Mouse (Mus musculus) Patski (cell line): Measurements from ENCODE around the gene Cphx3. TPM values are rescaled to one million over a fixed set of nuclear protein-coding genes. Genes with fewer than 3 reads are reported as not detected.
"Not testable (repeated sequence)": the region's sequence is repeated elsewhere in the genome, so short reads cannot be mapped to it uniquely, and the experiment has no call there.

Source experiments
- ATAC-seq: fragments of 100-300 bp; one replicate; pipeline ENCODE4 v1.8.0; 2021
- CTCF ChIA-PET: fragments of 350-600 bp; sonication (Branson Sonifier 250); formaldehyde crosslinking; loops from one replicate; lab custom pipeline; 2022; ENCODE audit warnings: inconsistent platforms; lab: Charles Lee
- POLR2A ChIA-PET: fragments of 350-600 bp; sonication (Branson Sonifier 250); formaldehyde crosslinking; loops from one replicate; lab custom pipeline; 2022; ENCODE audit warnings: antibody characterized with exemption, inconsistent platforms; lab: Charles Lee
- DNase-seq: peaks from one replicate; pipeline ENCODE4 v3.0.0-alpha.2; 2011; ENCODE audit warnings: low read depth, low spot score
- H3K27me3 ChIP-seq: fragments of 371-371 bp; one replicate; pipeline ENCODE4 v1.5.1; 2021
- in situ Hi-C: fragments of 300-500 bp; cut with MboI; formaldehyde crosslinking; loops from 3 replicates; pipeline ENCODE4 v1.11.1; 2018; ENCODE audit warnings: low pct_unique_long_range_greater_than_20kb, mixed read lengths
- polyA plus RNA-seq: library from polyadenylated mRNA; unstranded; gene quantifications from one replicate; pipeline ENCODE4 v1.2.3, GENCODE M21; 2021

The Cphx3 gene
- polyA plus RNA-seq, 1 experiment from 2014 or later = not detected

- in situ Hi-C loops, CTCF ChIA-PET, POLR2A ChIA-PET, ATAC-seq, DNase-seq, H3K27me3 ChIP-seq: not testable (repeated sequence)
Observed at GRCm38 (mm10) chr14:26216233-26217000, 134.3 kb downstream of the Cphx3 start.

- POLR2A ChIA-PET, DNase-seq, ATAC-seq, CTCF ChIA-PET, in situ Hi-C loops, H3K27me3 ChIP-seq: not testable (repeated sequence)
Observed at GRCm38 (mm10) chr14:26237183-26237582, 155.1 kb downstream of the Cphx3 start.

- DNase-seq, H3K27me3 ChIP-seq, in situ Hi-C loops, ATAC-seq, CTCF ChIA-PET, POLR2A ChIA-PET: not testable (repeated sequence)
Observed at GRCm38 (mm10) chr14:26257756-26258617, 175.9 kb downstream of the Cphx3 start, which contains the start of gene Duxbl3. Duxbl3 (plus strand) TSS chr14:26257962.

- H3K27me3 ChIP-seq, POLR2A ChIA-PET: not testable (repeated sequence)
Observed at GRCm38 (mm10) chr14:26258729-26259128, 176.6 kb downstream of the Cphx3 start.

More at GRCm38 (mm10) chr14:26258729-26259128, 176.6 kb downstream of the Cphx3 start:
- ATAC-seq, DNase-seq, in situ Hi-C loops, CTCF ChIA-PET: not testable (repeated sequence)

Other genes with a start within 250 kb of the Cphx3 start
- 54.8 TPM for gene Anxa11, start 240.1 kb upstream of the Cphx3 start, polyA plus RNA-seq
- gene Plac9a, start 179.2 kb upstream of the Cphx3 start, polyA plus RNA-seq = not detected
- gene Tmem254a, start 154.6 kb upstream of the Cphx3 start, polyA plus RNA-seq = 7.4 TPM
- gene Cphx1, start 144.0 kb upstream of the Cphx3 start, polyA plus RNA-seq = 0.06 TPM
- gene Duxbl1, start 103.7 kb upstream of the Cphx3 start, polyA plus RNA-seq = not detected
- not detected for gene Gm9780, start 39.6 kb upstream of the Cphx3 start, polyA plus RNA-seq
- gene Tmem254c, start 14.9 kb upstream of the Cphx3 start, polyA plus RNA-seq = 36.1 TPM
- not detected for gene Cphx2, start 781 bp upstream of the Cphx3 start, polyA plus RNA-seq
- gene Duxbl2, start 36.1 kb downstream of the Cphx3 start, polyA plus RNA-seq = not detected
- not detected for gene Plac9b, start 100.2 kb downstream of the Cphx3 start, polyA plus RNA-seq
- 25.8 TPM for gene Tmem254b, start 124.7 kb downstream of the Cphx3 start, polyA plus RNA-seq
- gene Duxbl3, start 175.7 kb downstream of the Cphx3 start, polyA plus RNA-seq = not detected